Comparison of ENCODE assay signal across 39 mouse cellular contexts in the genomic region with DNA sequence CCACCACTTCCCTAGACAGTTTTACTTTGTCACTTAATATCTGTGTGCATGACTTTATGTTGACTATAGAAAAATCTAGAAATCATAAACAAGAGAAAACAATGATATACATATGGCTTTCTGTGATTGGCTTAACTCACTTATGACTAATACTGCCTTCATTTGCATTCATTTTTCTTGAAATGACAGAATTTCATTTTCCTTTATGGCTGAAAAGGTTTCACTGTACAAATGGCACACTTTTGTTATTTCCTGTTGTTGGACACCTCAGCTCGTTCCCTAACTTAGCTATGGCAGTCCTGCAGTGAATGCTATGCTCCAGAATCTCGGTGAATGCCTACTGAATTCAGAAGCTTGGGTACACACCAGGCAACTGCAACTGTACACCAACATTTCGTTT. TPM values are rescaled to one million over a fixed set of nuclear protein-coding genes. Genes with fewer than 3 reads are reported as not detected.
"Had no signal": no experiment of that assay in that cellular context is flagged by ENCODE, and none has a peak within 500 bp of the region (broad histone marks: within the 10 kb centered on the region; RNA-seq: fewer than 3 reads in every experiment).

No protein-coding gene starts in this region.

- DNase-seq: left cerebral cortex, postnatal 4 days; liver; liver, embryonic 13.5 days; liver, postnatal 0 days; lung, adult 18-20 months; lung, adult 2 months; lung, embryonic 14.5 days; lung, postnatal 10 days; lung, postnatal 14 days; lung, postnatal 36 days; lung, postnatal 4 days; midbrain, embryonic 14.5 days had no signal

- H3K4me1 ChIP-seq: limb, embryonic 10.5 days; limb, embryonic 12.5 days; limb, embryonic 15.5 days; lung, embryonic 15.5 days; midbrain, embryonic 10.5 days; neural tube, embryonic 12.5 days had no signal

- H3K27ac ChIP-seq: limb, embryonic 10.5 days; limb, embryonic 12.5 days; limb, embryonic 13.5 days; limb, embryonic 15.5 days; liver, embryonic 12.5 days; liver, embryonic 13.5 days; liver, embryonic 14.5 days; liver, embryonic 15.5 days; lung, embryonic 15.5 days; macrophage; midbrain, embryonic 10.5 days; midbrain, embryonic 12.5 days; midbrain, embryonic 13.5 days; midbrain, embryonic 15.5 days; neural tube, embryonic 12.5 days had no signal

- H3K36me3 ChIP-seq: lung, embryonic 15.5 days; midbrain, embryonic 12.5 days; neural tube, embryonic 12.5 days had no signal

- H3K4me2 ChIP-seq: limb, embryonic 12.5 days; limb, embryonic 13.5 days; limb, embryonic 15.5 days; liver, embryonic 11.5 days; liver, embryonic 12.5 days; liver, embryonic 13.5 days; liver, embryonic 15.5 days; lung, embryonic 14.5 days; lung, embryonic 15.5 days; midbrain, embryonic 11.5 days; midbrain, embryonic 12.5 days; midbrain, embryonic 13.5 days; midbrain, embryonic 15.5 days; neural tube, embryonic 12.5 days had no signal

- H3K9me3 ChIP-seq: limb, embryonic 10.5 days; limb, embryonic 12.5 days; limb, embryonic 13.5 days; limb, embryonic 15.5 days; liver, embryonic 12.5 days; liver, embryonic 13.5 days; liver, embryonic 15.5 days; lung, embryonic 15.5 days; megakaryocyte, embryonic 14.5 days; midbrain, embryonic 10.5 days; midbrain, embryonic 12.5 days; midbrain, embryonic 13.5 days; midbrain, embryonic 15.5 days; neural tube, embryonic 12.5 days had no signal

- H3K9ac ChIP-seq: limb, embryonic 12.5 days; limb, embryonic 13.5 days; limb, embryonic 15.5 days; liver, embryonic 12.5 days; liver, embryonic 13.5 days; liver, embryonic 14.5 days; liver, embryonic 15.5 days; liver, postnatal 0 days; lung, embryonic 14.5 days; lung, embryonic 15.5 days; midbrain, embryonic 12.5 days; midbrain, embryonic 13.5 days; midbrain, embryonic 15.5 days; neural tube, embryonic 12.5 days had no signal

- H3K27me3 ChIP-seq: limb, embryonic 12.5 days; limb, embryonic 13.5 days; limb, embryonic 15.5 days; liver, embryonic 12.5 days; liver, embryonic 13.5 days; liver, embryonic 15.5 days; lung, embryonic 15.5 days; megakaryocyte, embryonic 14.5 days; midbrain, embryonic 12.5 days; midbrain, embryonic 13.5 days; midbrain, embryonic 15.5 days; neural tube, embryonic 12.5 days had no signal

- H3K4me3 ChIP-seq: limb, embryonic 10.5 days; limb, embryonic 12.5 days; limb, embryonic 13.5 days; limb, embryonic 15.5 days; liver, embryonic 12.5 days; liver, embryonic 13.5 days; liver, embryonic 15.5 days; lung, embryonic 15.5 days; megakaryocyte, embryonic 14.5 days; midbrain, embryonic 10.5 days; midbrain, embryonic 12.5 days; midbrain, embryonic 13.5 days; midbrain, embryonic 15.5 days; myocyte; neural tube, embryonic 12.5 days had no signal

RNA-seq across cellular contexts. Expression of a gene that starts 48.2 kb away (rescaled TPM):
- total RNA-seq: liver, adult 2 months; megakaryocyte progenitor cell, adult 5-6 weeks; megakaryocyte, adult 5-6 weeks; megakaryocyte-erythroid progenitor cell, adult 5-6 weeks; monocyte, adult 5-6 weeks had no signal
- polyA plus RNA-seq: limb, embryonic 10.5 days; limb, embryonic 11.5 days; limb, embryonic 12.5 days; limb, embryonic 13.5 days; limb, embryonic 14.5 days; limb, embryonic 15.5 days; liver, adult 2 months; liver, embryonic 11.5 days; liver, embryonic 12.5 days; liver, embryonic 13.5 days; liver, embryonic 14.5 days; liver, embryonic 15.5 days; liver, embryonic 16.5 days; liver, postnatal 0 days; lung, embryonic 14.5 days; macrophage; midbrain, embryonic 10.5 days; midbrain, embryonic 11.5 days; midbrain, embryonic 12.5 days; midbrain, embryonic 13.5 days; midbrain, embryonic 14.5 days; midbrain, embryonic 15.5 days; myocyte; neural tube, embryonic 11.5 days; neural tube, embryonic 12.5 days had no signal

RNA-seq across cellular contexts. Expression of a gene that starts 58.0 kb away (rescaled TPM):
- polyA plus RNA-seq: macrophage had no signal

RNA-seq across cellular contexts. Expression of a gene that starts 59.0 kb away (rescaled TPM):
- total RNA-seq: liver, adult 2 months; megakaryocyte-erythroid progenitor cell, adult 5-6 weeks; monocyte, adult 5-6 weeks had no signal
- polyA plus RNA-seq: limb, embryonic 10.5 days; limb, embryonic 12.5 days; liver, adult 2 months; liver, embryonic 11.5 days; liver, embryonic 15.5 days; liver, postnatal 0 days; lung, embryonic 15.5 days; macrophage; midbrain, embryonic 10.5 days; neural tube, embryonic 11.5 days had no signal
